Mouse (Mus musculus) kidney, embryonic 14.5 days (tissue): Measurements from ENCODE around the gene Purb. TPM values are rescaled to one million over a fixed set of nuclear protein-coding genes. Genes with fewer than 3 reads are reported as not detected.

Source experiments
- ATAC-seq: fragments of 200-750 bp; cut with Nextera tagmentation; 2 replicates; pipeline ENCODE4 v1.8.0; 2017; ENCODE audit warnings: moderate number of reproducible peaks, mild to moderate bottlenecking, moderate TSS enrichment, moderate library complexity; ENCODE audit not compliant: low FRiP score, low TSS enrichment
- H3K27ac ChIP-seq: fragments of 300-500 bp; sonication (generic); 2 replicates; pipeline ENCODE4 v1.5.1; 2014; ENCODE audit warnings: low read depth, mild to moderate bottlenecking, low read length, moderate library complexity, mixed read lengths
- H3K27me3 ChIP-seq: fragments of 300-500 bp; sonication (generic); 2 replicates; pipeline ENCODE4 v1.6.1; 2014; ENCODE audit warnings: mild to moderate bottlenecking, low read length; ENCODE audit not compliant: control insufficient read depth, insufficient read depth
- H3K36me3 ChIP-seq: fragments of 300-500 bp; sonication (generic); 2 replicates; pipeline ENCODE4 v1.6.1; 2014; ENCODE audit warnings: low read length, mixed read lengths; ENCODE audit not compliant: control insufficient read depth, insufficient read depth
- H3K4me1 ChIP-seq: fragments of 300-500 bp; sonication (generic); 2 replicates; pipeline ENCODE4 v1.6.1; 2014; ENCODE audit warnings: low read length, mixed read lengths; ENCODE audit not compliant: control insufficient read depth, insufficient read depth
- H3K4me2 ChIP-seq: fragments of 300-500 bp; sonication (generic); replicated peaks from 2 replicates; pipeline ENCODE4 v1.6.1; 2014; ENCODE audit warnings: low read depth, mild to moderate bottlenecking, low read length
- H3K4me3 ChIP-seq: fragments of 300-500 bp; sonication (generic); 2 replicates; pipeline ENCODE4 v1.5.1; 2014; ENCODE audit warnings: mild to moderate bottlenecking, low read length
- H3K9ac ChIP-seq: fragments of 300-500 bp; sonication (generic); 2 replicates; pipeline ENCODE4 v1.6.1; 2014; ENCODE audit warnings: low read depth, mild to moderate bottlenecking, low read length, moderate library complexity
- H3K9me3 ChIP-seq: fragments of 300-500 bp; sonication (generic); 2 replicates; pipeline ENCODE4 v1.6.1; 2016; ENCODE audit warnings: low read length; ENCODE audit not compliant: control insufficient read depth
- WGBS: fragments of 180-500 bp; shearing (Covaris S2); extraction: QIAGEN DNeasy Blood & Tissue Kit; methylation state at CpG from one replicate; pipeline ENCODE4 v1.1.7; 2014; 5-methylcytosine and 5-hydroxymethylcytosine counted together
- polyA plus RNA-seq: library from polyadenylated mRNA; unstranded; fragments of >200 nt; fragmentation: Nextera tagmentation; extraction: Ambion mirVana; gene quantifications from 2 replicates; pipeline ENCODE4 v1.2.1, GENCODE M21; 2014

Gene Purb
- polyA plus RNA-seq = 28.1 and 29.5 TPM in 2 replicates

DNA sequence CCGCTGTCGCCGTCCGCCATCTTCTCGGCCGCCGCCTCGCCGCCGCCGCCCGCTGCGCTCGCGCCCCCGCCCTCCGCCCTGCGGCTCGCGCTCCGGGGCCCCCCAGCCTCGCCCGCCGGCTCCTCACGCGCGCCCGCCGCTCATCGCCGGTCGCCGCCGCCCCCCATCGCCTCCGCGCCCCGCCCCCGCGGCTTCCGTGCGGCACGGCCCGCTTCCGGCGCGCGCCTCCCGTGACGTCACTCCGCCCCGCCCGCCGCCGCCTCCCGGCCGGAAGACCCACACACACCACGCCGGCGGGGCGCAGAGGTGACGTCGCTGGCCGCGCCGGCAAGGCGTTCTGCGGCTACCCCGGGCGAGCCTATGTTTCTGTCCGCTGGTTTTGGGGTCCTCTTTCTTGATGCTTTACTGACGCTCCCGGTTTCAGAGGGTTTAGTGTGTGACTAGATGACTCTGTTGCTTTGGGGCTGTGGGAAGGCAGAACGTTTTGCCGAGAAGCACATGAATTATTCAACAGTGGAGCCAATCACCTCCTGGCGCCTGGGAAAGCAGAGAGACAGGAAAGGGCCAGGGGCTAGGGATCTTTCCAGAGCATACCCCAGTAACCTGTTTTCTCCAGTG, at the start of gene Purb:
TSS of gene Purb (minus strand) at position 51 of the 618 bp plus-strand sequence.
- Histone ChIP-seq H3K9me3 (no peaks in the 10 kb centered on the region), H3K4me1 (peaks cover 21% of the 10 kb centered on the region), H3K4me3 (peak within 1 kb of the TSS; percentile 96), H3K36me3 (peaks cover 7% of the 10 kb centered on the region; the same call in 1 of the 2 replicates), H3K27me3 (no peaks in the 10 kb centered on the region), H3K9ac (peak within 1 kb of the TSS; percentile 97), H3K4me2 (peak within 1 kb of the TSS; percentile 94), H3K27ac (peak within 1 kb of the TSS; percentile 95)
- peak; percentile 92 for ATAC-seq
- WGBS = under 1% methylated on average over 54 of the region's 76 CpGs

DNA sequence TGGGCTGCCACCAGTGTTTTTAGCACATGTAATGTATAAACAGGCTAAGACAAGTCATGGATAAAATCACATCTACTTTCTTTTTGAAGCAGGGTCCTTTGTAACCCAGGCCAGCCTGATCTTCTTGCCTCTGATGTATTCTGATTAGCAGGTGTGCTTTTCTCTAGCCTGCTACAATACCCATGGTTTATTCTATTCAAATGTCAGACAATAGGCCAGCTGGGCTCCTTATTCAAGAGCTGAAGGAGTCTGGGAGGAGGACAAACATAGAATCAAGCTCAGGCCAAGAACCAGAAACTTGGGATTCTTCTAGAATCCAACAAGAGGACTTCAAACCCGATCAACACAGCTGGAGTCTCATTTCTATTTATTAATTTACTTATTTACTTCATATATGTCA, 49.5 kb upstream of the Purb start:
- Histone ChIP-seq H3K36me3 (peaks cover 24% of the 10 kb centered on the region), H3K27me3 (no peaks in the 10 kb centered on the region), H3K4me2 (no peak overlapping the region), H3K4me1 (peaks cover 4% of the 10 kb centered on the region; the same call in 1 of the 2 replicates), H3K4me3 (no peak overlapping the region), H3K9ac (no peak overlapping the region), H3K9me3 (no peaks in the 10 kb centered on the region), H3K27ac (no peak overlapping the region)
- WGBS = 91% methylated on average over 1 of the region's 1 CpGs
- ATAC-seq = no peak

DNA sequence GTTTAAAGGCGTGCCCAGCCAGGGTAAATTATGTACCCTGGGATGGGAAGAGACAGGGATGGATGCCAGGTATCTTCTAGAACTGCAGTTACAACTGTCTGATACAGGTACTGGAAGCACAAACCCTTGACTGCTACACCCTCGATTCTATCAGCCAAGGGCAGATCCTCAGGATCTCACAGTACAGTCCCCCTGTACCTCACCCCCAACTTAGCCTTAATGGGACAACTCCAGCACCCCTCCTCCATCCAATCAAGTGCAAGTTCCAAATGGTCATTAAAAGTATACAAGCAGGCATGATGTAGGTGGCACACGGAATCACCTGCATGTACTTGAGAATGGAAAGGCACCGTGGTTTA, 49.1 kb upstream of the Purb start:
- no peak overlapping the region for H3K9ac ChIP-seq
- no peak for ATAC-seq
- no peaks in the 10 kb centered on the region for H3K9me3 ChIP-seq
- H3K36me3 ChIP-seq = peaks cover 24% of the 10 kb centered on the region
- H3K4me2 ChIP-seq = no peak overlapping the region
- H3K4me1 ChIP-seq = peaks cover 4% of the 10 kb centered on the region; the same call in 1 of the 2 replicates
- 92% methylated on average over 4 of the region's 4 CpGs for WGBS
- no peak overlapping the region for H3K27ac ChIP-seq
- no peak overlapping the region for H3K4me3 ChIP-seq
- no peaks in the 10 kb centered on the region for H3K27me3 ChIP-seq

DNA sequence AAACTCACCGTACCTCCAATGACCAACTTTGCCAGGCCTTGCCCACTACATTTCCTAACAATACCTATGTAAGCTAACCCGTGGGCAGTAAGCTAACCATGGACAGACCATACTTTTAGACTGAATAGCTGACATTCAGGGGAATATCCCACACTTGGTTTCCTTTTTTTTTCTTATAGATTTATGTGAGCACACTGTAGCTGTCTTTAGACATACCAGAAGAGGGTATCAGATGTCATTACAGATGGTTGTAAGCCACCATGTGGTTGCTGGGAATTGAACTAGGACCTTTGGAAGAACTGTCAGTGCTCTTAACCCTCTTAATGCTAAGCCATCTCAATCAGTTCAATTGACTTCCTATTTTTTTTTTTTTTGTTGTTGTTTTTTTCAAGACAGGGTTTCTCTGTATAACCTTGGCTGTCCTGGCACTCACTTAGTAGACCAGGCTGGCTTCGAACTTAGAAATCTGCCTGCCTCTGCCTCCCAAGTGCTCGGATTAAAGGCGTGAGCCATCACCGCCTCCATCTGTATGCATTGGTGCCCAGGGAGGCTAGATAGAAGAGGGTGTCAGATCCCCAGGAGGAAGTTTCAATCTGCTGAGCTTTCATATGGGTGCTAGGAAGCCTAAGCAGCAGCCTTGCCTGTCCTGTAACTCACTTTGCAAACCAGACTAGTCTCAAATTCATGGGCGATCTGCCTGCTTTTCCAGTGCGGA, 48.6 kb upstream of the Purb start:
- H3K27me3 ChIP-seq = no peaks in the 10 kb centered on the region
- no peak for ATAC-seq
- peaks cover 24% of the 10 kb centered on the region for H3K36me3 ChIP-seq
- H3K27ac ChIP-seq = no peak overlapping the region
- no peak overlapping the region for H3K4me3 ChIP-seq
- H3K9me3 ChIP-seq = no peaks in the 10 kb centered on the region
- 89% methylated on average over 8 of the region's 8 CpGs for WGBS
- no peak overlapping the region for H3K9ac ChIP-seq
- H3K4me2 ChIP-seq = no peak overlapping the region
- peaks cover 4% of the 10 kb centered on the region; the same call in 1 of the 2 replicates for H3K4me1 ChIP-seq

DNA sequence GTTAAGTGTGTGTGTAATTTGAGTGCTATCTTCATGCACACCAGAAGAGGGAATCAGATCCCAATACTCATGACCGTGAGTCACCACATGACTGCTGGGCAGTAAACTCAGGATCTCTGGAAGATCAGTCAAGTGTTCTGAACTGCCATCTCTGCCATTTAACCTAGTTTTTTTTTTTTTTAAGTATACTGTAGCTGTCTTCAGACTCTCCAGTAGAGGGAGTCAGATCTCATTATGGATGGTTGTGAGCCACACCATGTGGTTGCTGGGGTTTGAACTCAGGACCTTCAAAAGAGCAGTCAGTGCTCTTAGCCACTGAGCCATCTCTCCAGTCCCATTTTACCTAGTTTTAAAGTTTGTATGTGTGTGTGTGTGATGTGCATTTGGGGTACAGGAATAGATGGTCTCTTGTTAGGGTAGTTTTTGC, 48.0 kb upstream of the Purb start:
- Histone ChIP-seq H3K9me3 (no peaks in the 10 kb centered on the region), H3K4me1 (peaks cover 4% of the 10 kb centered on the region; the same call in 1 of the 2 replicates), H3K27ac (no peak overlapping the region), H3K27me3 (no peaks in the 10 kb centered on the region), H3K36me3 (peaks cover 24% of the 10 kb centered on the region), H3K9ac (no peak overlapping the region), H3K4me2 (no peak overlapping the region), H3K4me3 (no peak overlapping the region)
- ATAC-seq = no peak
- WGBS = 45% methylated on average over 1 of the region's 1 CpGs

DNA sequence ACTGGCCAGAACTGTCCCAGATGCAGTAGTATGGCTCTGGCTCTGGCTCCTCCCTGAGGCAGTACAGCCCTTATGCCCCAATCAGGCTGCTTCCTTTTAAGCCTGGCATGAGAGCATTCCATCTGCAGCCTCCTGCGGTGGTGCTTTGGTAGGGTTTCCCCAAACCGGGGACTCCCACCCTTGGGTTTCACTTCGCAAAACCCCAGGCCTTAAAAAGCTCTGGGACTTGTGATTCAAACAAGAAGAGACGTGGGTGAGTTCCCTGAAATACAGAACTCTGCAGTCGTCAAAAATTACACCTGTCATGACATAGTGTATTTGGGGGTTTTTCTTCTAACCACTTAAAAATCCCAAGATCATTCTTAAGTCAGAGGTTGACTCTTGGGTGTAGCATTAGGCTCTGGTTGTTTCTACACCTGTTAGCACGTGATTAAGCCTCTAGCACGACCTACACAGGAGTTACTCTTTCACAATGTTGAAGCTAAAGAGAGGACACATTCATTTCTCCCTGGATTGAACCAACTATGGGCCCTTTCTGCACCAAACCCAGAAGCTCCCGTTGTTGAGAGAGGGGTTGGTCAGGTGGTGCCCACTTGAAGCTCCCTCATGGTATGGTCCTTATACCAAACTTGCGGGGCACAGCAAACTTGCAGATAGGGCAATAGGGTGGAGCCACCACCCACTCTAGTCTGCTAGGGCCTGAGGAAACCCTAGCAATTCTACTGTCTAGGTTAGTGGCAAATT, 47.2 kb upstream of the Purb start:
- no peak overlapping the region for H3K27ac ChIP-seq
- H3K9ac ChIP-seq = no peak overlapping the region
- no peak for ATAC-seq
- peaks cover 4% of the 10 kb centered on the region; the same call in 1 of the 2 replicates for H3K4me1 ChIP-seq
- no peaks in the 10 kb centered on the region for H3K9me3 ChIP-seq
- H3K36me3 ChIP-seq = peaks cover 24% of the 10 kb centered on the region
- H3K27me3 ChIP-seq = no peaks in the 10 kb centered on the region
- no peak overlapping the region for H3K4me2 ChIP-seq
- 66% methylated on average over 9 of the region's 9 CpGs for WGBS
- no peak overlapping the region for H3K4me3 ChIP-seq

DNA sequence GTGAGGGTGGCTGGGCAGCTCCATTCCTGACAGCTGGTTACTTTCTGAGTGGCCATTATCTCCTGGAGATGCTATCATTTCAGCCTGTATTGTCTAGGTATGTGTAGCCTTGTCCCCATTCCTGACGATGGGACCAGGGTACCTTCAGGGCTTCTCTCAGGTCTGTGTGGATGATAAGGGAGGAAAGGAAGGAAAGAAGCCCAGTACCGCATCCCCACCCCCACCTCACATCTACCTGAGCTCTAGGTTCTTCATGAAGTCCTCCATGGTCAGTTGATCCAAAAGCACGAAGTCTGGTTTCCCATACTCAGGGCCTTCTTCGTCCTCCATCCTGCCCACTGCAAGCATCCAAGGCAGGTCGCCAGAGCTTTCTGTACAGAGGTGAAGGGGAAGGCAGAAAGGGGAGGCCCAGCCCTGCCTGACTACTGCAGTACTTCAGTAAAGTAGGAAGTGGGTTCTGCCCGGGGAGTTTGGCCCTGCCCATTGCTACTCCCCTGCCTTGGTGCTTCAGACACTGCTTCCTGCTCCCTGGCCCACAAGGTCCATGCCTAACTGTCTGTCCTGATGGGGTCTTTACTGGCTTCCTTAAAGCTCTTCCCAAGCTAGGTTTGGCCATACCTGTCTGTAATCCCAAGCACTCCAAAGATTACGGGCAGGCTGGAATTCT, 44.9 kb upstream of the Purb start, which contains the start of gene Myo1g:
TSS of gene Myo1g (minus strand) at position 459 of the 667 bp plus-strand sequence.
- Histone ChIP-seq H3K36me3 (peaks cover 13% of the 10 kb centered on the region), H3K4me1 (no peaks in the 10 kb centered on the region), H3K27me3 (no peaks in the 10 kb centered on the region), H3K9ac (no peak within 1 kb of the TSS), H3K9me3 (no peaks in the 10 kb centered on the region), H3K27ac (no peak within 1 kb of the TSS), H3K4me3 (no peak within 1 kb of the TSS), H3K4me2 (no peak within 1 kb of the TSS)
- ATAC-seq = no peak
- WGBS = 78% methylated on average over 7 of the region's 7 CpGs

DNA sequence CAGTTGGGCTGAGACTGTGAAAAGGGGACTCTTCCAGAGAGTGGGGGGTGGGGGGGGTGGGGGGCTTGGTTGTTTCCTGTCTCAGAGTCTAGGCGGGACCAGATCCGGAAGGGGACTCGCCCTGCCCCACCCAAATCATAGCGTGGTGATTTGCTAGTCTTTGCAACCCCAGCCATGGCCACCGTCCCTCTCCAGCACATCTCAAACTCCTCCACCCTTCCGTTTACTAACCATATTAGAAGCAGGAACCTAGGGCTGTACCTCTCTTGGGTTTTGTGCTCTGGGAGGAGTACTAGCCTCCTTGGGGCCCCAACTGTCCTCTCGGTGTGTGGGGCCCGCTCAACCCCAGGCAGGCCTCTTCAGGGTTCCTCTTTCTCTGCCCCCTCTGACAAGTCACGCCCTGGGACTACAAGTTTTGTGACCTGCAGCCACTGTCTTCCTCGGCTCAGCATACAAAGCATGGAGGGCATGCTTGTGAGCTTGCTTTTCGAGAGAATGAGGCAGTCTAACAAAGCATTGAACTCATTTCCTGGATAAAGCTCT, 43.8 kb upstream of the Purb start:
- H3K4me2 ChIP-seq = no peak overlapping the region
- no peaks in the 10 kb centered on the region for H3K4me1 ChIP-seq
- H3K27me3 ChIP-seq = no peaks in the 10 kb centered on the region
- peaks cover 3% of the 10 kb centered on the region for H3K36me3 ChIP-seq
- no peak overlapping the region for H3K4me3 ChIP-seq
- H3K27ac ChIP-seq = no peak overlapping the region
- no peak for ATAC-seq
- 69% methylated on average over 11 of the region's 11 CpGs for WGBS
- H3K9ac ChIP-seq = no peak overlapping the region
- no peaks in the 10 kb centered on the region for H3K9me3 ChIP-seq
